Mouse (Mus musculus) megakaryocyte, embryonic 14.5 days (primary cell): ENCODE results near the gene Tbcc.

Source experiments
- FLI1 ChIP-seq: IDR thresholded peaks from 2 replicates; pipeline ENCODE4 v1.6.1; 2012; ENCODE audit warnings: low read length, inconsistent platforms, mixed read lengths
- GATA1 ChIP-seq: IDR thresholded peaks from 3 replicates; pipeline ENCODE4 v1.6.1; 2012; ENCODE audit warnings: mixed read lengths, low read length, inconsistent platforms, borderline replicate concordance

GRCm38 (mm10) chr17:46900941-46901340 is 10.5 kb downstream of the Tbcc start:
- TF ChIP-seq GATA1 (no peak), FLI1 (no peak)
